Mouse (Mus musculus): Measurements from ENCODE around the gene Itsn1. TPM values are rescaled to one million over a fixed set of nuclear protein-coding genes. Genes with fewer than 3 reads are reported as not detected.

Gene Itsn1
- polyA plus RNA-seq, 1 experiment from 2014 or later = 48.3 TPM

DNA sequence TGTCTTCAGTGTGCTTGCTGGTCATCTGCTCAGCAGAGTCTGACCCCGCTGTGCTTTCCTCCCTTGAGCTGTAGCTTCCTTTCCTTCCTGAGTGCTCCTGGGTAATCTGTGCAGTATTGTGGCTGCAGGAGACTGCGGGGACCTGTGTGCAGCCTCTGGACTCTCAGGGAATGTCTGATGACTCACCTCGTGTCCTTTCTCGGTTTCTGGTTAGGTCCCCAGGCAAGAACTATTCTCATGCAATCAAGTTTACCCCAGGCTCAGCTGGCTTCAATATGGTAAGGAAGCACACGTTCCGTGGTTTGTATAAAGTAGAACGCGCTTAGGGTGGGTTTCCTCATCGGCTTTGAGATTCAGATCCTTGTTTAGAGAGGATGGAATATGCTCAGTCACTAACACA lies 82.8 kb downstream of the Itsn1 start:
- no peak overlapping the region for H3K4me2 ChIP-seq
- DNase-seq = no peak
- no peak overlapping the region for H3K9ac ChIP-seq
- no peaks in the 10 kb centered on the region for H3K9me3 ChIP-seq (replicated peaks)
- WGBS (ENCODE audit: insufficient replicate concordance) = 69% methylated on average over 9 of the region's 9 CpGs
- no peak for ATAC-seq (ENCODE audit: low read depth)
- H3K4me1 ChIP-seq (replicated peaks) = peaks cover 22% of the 10 kb centered on the region
- H3K4me3 ChIP-seq (replicated peaks) = no peak overlapping the region
- no peak overlapping the region for H3K27ac ChIP-seq
- peaks cover 93% of the 10 kb centered on the region for H3K36me3 ChIP-seq
- H3K27me3 ChIP-seq = no peaks in the 10 kb centered on the region

DNA sequence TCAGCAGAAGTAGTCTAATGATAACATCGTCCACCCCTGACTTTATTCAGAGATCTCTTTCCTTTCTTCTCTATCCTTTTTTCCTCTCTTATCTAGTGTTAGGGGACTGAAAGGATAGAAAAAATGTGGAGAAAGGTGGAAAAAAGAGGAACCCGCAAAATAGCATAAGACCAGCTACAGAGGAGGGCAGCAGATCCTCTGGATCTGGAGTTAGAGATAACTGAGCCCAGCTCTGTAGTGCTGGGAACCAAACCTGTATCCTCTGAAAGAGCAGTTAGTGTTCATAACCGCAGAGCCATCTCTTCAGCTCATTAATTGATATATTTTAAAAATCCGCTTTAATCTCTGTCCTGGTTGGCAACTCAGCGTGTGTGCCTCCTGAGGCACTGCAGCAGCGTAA lies 84.5 kb downstream of the Itsn1 start:
- Histone ChIP-seq H3K4me1 (replicated peaks) (peaks cover 16% of the 10 kb centered on the region; the same call in 1 of the 2 replicates), H3K36me3 (peaks cover 97% of the 10 kb centered on the region), H3K9ac (no peak overlapping the region), H3K4me2 (no peak overlapping the region), H3K27me3 (no peaks in the 10 kb centered on the region), H3K4me3 (replicated peaks) (no peak overlapping the region), H3K27ac (no peak overlapping the region), H3K9me3 (replicated peaks) (no peaks in the 10 kb centered on the region)
- ATAC-seq (ENCODE audit: low read depth) = no peak
- DNase-seq = no peak
- 90% methylated on average over 6 of the region's 6 CpGs for WGBS (ENCODE audit: insufficient replicate concordance)

DNA sequence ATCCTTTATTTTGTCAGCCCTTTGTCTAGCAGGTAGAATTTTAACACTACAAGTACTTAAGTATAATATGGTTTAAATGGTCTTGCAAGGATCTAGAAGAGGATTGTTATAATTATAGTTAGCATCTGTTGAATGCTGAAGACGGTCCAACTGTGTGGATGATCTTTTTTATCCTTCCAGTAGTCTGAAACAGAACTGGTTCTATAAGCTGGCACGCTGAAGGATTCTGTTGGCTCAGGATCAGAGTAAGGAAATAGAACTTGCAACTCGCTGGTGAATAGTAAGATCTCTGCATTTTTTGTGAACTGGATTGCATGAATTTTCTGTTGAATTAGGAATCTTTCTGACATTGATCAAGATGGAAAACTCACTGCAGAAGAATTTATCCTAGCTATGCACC lies 86.0 kb downstream of the Itsn1 start:
- Histone ChIP-seq H3K9ac (no peak overlapping the region), H3K27me3 (no peaks in the 10 kb centered on the region), H3K27ac (no peak overlapping the region), H3K4me1 (replicated peaks) (peaks cover 15% of the 10 kb centered on the region), H3K36me3 (peaks cover 97% of the 10 kb centered on the region), H3K4me2 (no peak overlapping the region), H3K9me3 (replicated peaks) (no peaks in the 10 kb centered on the region), H3K4me3 (replicated peaks) (no peak overlapping the region)
- ATAC-seq (ENCODE audit: low read depth) (no peak), DNase-seq (no peak)
- WGBS (ENCODE audit: insufficient replicate concordance) = 87% methylated on average over 3 of the region's 3 CpGs

DNA sequence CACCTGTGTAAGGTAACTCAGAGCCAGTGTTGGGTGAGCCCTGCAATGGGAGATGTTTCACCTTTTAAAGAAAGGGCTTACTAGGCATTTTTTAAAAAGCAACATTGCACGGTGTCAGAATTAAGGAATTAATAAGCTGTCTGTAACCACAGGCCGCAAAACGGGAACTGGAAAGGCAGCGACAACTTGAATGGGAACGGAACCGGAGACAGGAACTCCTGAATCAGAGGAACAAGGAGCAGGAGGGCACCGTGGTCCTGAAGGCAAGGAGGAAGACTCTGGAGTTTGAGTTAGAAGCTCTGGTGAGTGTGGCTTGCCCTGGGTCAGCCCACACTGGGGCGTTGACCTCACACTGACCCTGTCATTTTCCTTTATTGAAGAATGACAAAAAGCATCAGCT lies 91.2 kb downstream of the Itsn1 start:
- Histone ChIP-seq H3K27me3 (no peaks in the 10 kb centered on the region), H3K4me1 (replicated peaks) (peaks cover 49% of the 10 kb centered on the region), H3K9me3 (replicated peaks) (no peaks in the 10 kb centered on the region), H3K4me2 (no peak overlapping the region), H3K36me3 (peaks cover 86% of the 10 kb centered on the region), H3K27ac (peak overlapping the region; percentile 19; the same call in 1 of the 2 replicates), H3K4me3 (replicated peaks) (no peak overlapping the region), H3K9ac (no peak overlapping the region)
- 73% methylated on average over 8 of the region's 8 CpGs for WGBS (ENCODE audit: insufficient replicate concordance)
- ATAC-seq (ENCODE audit: low read depth) (no peak), DNase-seq (no peak)

DNA sequence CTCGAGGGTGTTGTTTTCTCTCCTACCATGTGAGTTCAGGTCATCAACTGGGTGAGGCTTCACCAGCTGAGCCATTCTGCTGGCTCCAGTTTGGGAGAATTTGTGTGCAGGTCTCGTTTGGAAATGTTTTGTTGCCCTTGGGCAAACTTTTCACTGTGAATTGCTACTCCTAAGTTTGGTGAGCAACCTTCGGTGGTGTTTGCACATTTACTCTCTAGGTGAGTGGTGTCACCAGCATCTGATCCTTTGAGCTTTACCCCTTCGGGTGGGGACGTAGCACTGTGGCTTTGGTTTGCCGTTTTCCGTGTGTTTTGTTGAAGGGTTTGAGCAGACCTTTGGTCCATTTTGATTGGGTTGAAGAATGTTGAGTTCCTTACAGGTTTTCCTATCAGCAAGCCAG lies 93.2 kb downstream of the Itsn1 start:
- DNase-seq (no peak), ATAC-seq (ENCODE audit: low read depth) (no peak)
- H3K9ac ChIP-seq = peak overlapping the region; percentile 44; the same call in 1 of the 2 replicates
- peak overlapping the region; percentile 55 for H3K4me2 ChIP-seq
- H3K4me1 ChIP-seq (replicated peaks) = peaks cover 70% of the 10 kb centered on the region
- H3K27me3 ChIP-seq = no peaks in the 10 kb centered on the region
- peak overlapping the region; percentile 85 for H3K27ac ChIP-seq
- peaks cover 83% of the 10 kb centered on the region for H3K36me3 ChIP-seq
- no peaks in the 10 kb centered on the region for H3K9me3 ChIP-seq (replicated peaks)
- WGBS (ENCODE audit: insufficient replicate concordance) = 57% methylated on average over 7 of the region's 7 CpGs
- H3K4me3 ChIP-seq (replicated peaks) = 0 out of 2 replicates have a peak overlapping the region, but pooled peaks have one; percentile 12

DNA sequence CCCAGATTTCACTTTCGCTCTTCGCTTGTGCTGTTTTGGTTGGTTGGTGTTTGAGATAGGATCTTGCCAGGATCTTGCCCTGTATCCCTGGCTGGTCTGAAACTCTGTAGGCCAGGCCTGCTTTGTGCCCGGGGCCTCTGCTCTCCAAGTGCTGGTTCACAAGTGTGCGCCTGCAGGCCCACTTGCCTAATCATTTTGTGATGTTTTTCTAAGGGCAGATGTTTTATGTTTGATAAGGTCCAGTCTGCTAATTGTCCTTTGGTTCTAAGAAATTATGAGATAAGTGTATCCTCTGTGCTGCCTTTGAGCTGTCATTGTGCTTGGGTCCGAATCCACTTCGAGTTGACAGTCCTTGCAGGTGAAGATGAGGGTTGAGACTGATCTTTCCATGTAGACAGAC lies 93.7 kb downstream of the Itsn1 start:
- H3K4me2 ChIP-seq = peak overlapping the region; percentile 55

DNA sequence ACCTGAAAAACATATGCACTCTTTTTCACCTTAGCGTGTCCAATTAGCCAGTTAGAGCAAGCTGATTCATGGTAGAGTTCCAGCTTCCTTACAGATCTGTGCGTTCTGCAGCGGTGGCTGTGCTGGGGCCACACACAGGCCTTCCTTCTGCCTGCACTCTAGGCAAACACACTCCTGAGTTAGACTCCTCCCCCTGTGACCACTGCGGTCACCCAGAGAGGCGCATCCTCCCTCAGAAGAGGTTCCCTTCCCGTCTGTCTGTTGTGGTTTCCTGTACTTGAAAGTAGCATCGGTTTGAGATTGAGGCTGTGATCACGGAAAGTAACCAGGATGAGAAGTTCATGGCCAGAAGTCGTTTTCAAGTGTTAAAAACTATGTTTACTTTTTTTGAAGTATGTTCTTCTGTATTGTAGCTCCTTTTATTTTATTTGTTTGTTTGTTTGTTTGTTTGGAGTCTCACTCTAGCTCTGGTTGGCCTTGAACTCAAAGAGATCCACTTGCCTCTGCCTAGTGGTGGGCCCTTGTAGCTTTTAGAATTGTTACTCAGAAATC lies 96.8 kb downstream of the Itsn1 start:
- Histone ChIP-seq H3K4me2 (no peak overlapping the region), H3K4me3 (replicated peaks) (no peak overlapping the region), H3K4me1 (replicated peaks) (peaks cover 70% of the 10 kb centered on the region), H3K9ac (no peak overlapping the region), H3K27ac (peak overlapping the region; percentile 71; the same call in 1 of the 2 replicates), H3K36me3 (peaks cover 81% of the 10 kb centered on the region), H3K9me3 (replicated peaks) (no peaks in the 10 kb centered on the region), H3K27me3 (0 out of 2 replicates have a peak, but pooled peaks cover 3% of the 10 kb centered on the region)
- WGBS (ENCODE audit: insufficient replicate concordance) = 11% methylated on average over 9 of the region's 9 CpGs
- peak; percentile 60 for DNase-seq
- ATAC-seq (ENCODE audit: low read depth) = peak; percentile 51

More for the DNA sequence above, 93.7 kb downstream of the Itsn1 start:
- Histone ChIP-seq H3K9me3 (replicated peaks) (no peaks in the 10 kb centered on the region), H3K9ac (peak overlapping the region; percentile 44; the same call in 1 of the 2 replicates), H3K27ac (peak overlapping the region; percentile 85), H3K4me1 (replicated peaks) (peaks cover 74% of the 10 kb centered on the region), H3K36me3 (peaks cover 83% of the 10 kb centered on the region), H3K4me3 (replicated peaks) (peak overlapping the region; percentile 12), H3K27me3 (no peaks in the 10 kb centered on the region)
- peak; percentile 67 for DNase-seq
- peak; percentile 86 for ATAC-seq (ENCODE audit: low read depth)
- WGBS (ENCODE audit: insufficient replicate concordance) = 32% methylated on average over 6 of the region's 6 CpGs

DNA sequence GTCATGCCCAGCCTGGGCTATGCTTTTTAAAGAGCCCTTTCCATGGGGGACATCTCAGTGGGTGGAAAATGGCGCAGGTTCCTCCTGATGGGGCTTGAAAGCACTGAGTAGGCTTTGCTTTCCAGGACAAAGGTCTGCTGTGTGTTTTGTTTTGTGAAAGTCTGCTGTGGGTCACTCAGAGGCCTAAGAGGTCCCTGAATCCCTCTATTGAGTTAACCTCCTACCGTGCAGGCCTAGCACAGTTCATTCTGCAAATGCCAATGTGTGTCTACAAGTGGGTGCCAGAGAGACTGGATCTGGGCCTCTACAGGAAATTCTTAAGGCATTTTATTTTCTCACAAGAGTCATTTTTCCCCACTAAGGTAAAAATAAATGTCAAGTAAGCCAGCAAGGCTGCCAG lies 97.8 kb downstream of the Itsn1 start:
- Histone ChIP-seq H3K36me3 (peaks cover 78% of the 10 kb centered on the region), H3K9me3 (replicated peaks) (no peaks in the 10 kb centered on the region), H3K4me3 (replicated peaks) (no peak overlapping the region), H3K9ac (no peak overlapping the region), H3K27me3 (0 out of 2 replicates have a peak, but pooled peaks cover 3% of the 10 kb centered on the region), H3K27ac (peak overlapping the region; percentile 71), H3K4me2 (no peak overlapping the region), H3K4me1 (replicated peaks) (peaks cover 62% of the 10 kb centered on the region)
- no peak for ATAC-seq (ENCODE audit: low read depth)
- WGBS (ENCODE audit: insufficient replicate concordance) = 92% methylated on average over 2 of the region's 2 CpGs
- DNase-seq = no peak

DNA sequence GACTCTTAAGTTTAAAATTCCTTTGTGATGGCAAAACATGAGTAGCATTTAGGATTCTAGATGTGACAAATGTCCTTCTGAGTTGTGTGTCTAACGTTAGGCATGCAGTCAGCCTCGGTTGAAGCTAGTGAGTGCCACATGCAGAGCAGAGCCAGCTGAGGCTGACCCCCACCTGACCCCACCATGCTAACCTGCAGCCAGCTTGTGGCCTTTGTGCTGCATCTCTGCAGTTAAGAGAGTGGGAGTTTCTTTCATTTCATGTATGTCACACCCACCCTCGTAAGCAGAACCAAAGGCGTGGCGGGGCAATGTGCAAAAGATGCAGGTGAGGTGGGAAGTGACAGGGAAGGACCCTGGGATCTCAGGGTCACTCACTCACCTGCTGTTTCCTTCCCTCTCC lies 98.4 kb downstream of the Itsn1 start:
- 79% methylated on average over 5 of the region's 5 CpGs for WGBS (ENCODE audit: insufficient replicate concordance)
- H3K27me3 ChIP-seq = 0 out of 2 replicates have a peak, but pooled peaks cover 3% of the 10 kb centered on the region
- no peak overlapping the region for H3K4me3 ChIP-seq (replicated peaks)
- peaks cover 74% of the 10 kb centered on the region for H3K36me3 ChIP-seq
- H3K4me2 ChIP-seq = no peak overlapping the region
- H3K9me3 ChIP-seq (replicated peaks) = no peaks in the 10 kb centered on the region
- peaks cover 56% of the 10 kb centered on the region for H3K4me1 ChIP-seq (replicated peaks)
- DNase-seq (no peak), ATAC-seq (ENCODE audit: low read depth) (no peak)
- peak overlapping the region; percentile 19; the same call in 1 of the 2 replicates for H3K27ac ChIP-seq
- H3K9ac ChIP-seq = no peak overlapping the region

DNA sequence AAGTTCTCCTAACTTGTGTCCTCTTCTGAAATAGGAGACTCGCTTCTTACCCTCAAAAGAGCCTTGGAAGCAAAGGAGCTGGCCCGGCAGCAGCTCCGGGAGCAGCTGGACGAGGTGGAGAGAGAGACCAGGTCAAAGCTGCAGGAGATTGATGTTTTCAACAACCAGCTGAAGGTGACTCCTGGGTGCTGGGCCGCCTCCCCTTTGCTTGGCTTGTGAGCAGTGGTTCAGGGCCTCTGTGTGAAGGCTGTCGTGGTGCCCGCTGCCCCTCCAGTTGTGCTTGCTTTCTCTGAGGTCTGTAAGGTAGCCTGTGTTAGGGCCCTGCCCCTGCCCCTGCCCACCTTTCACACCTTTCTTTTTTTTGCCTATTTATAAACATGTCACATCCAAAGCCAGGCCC lies 99.1 kb downstream of the Itsn1 start:
- WGBS (ENCODE audit: insufficient replicate concordance) = 73% methylated on average over 7 of the region's 7 CpGs
- ATAC-seq (ENCODE audit: low read depth) (no peak), DNase-seq (no peak)
- Histone ChIP-seq H3K4me2 (no peak overlapping the region), H3K27ac (peak overlapping the region; percentile 35), H3K4me3 (replicated peaks) (no peak overlapping the region), H3K4me1 (replicated peaks) (peaks cover 49% of the 10 kb centered on the region), H3K9ac (no peak overlapping the region), H3K27me3 (0 out of 2 replicates have a peak, but pooled peaks cover 3% of the 10 kb centered on the region), H3K36me3 (peaks cover 67% of the 10 kb centered on the region), H3K9me3 (replicated peaks) (no peaks in the 10 kb centered on the region)

DNA sequence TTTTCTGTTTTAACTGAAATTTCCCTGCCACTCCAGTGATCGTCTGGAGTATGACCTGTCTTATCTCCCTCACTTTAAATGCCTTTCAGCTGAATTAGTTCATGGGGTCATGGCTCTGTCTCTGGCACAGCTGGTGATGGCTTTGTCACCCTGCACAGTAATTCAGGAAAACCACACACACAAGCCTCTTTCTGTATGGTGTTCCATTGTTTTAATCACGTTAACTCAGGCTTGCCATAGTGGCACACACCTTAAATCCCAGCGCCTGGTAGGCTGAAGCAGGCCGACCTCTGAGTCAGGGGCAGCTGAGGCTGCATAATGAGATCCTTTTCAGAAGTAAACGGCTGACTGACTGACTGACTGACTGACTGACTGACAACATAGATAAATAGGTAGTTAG lies 99.5 kb downstream of the Itsn1 start:
- peaks cover 45% of the 10 kb centered on the region for H3K4me1 ChIP-seq (replicated peaks)
- 0 out of 2 replicates have a peak, but pooled peaks cover 3% of the 10 kb centered on the region for H3K27me3 ChIP-seq
- no peaks in the 10 kb centered on the region for H3K9me3 ChIP-seq (replicated peaks)
- peak overlapping the region; percentile 35 for H3K27ac ChIP-seq
- H3K4me2 ChIP-seq = no peak overlapping the region
- ATAC-seq (ENCODE audit: low read depth) (no peak), DNase-seq (no peak)
- peaks cover 65% of the 10 kb centered on the region for H3K36me3 ChIP-seq
- H3K4me3 ChIP-seq (replicated peaks) = no peak overlapping the region
- WGBS (ENCODE audit: insufficient replicate concordance) = 52% methylated on average over 5 of the region's 5 CpGs
- H3K9ac ChIP-seq = no peak overlapping the region

DNA sequence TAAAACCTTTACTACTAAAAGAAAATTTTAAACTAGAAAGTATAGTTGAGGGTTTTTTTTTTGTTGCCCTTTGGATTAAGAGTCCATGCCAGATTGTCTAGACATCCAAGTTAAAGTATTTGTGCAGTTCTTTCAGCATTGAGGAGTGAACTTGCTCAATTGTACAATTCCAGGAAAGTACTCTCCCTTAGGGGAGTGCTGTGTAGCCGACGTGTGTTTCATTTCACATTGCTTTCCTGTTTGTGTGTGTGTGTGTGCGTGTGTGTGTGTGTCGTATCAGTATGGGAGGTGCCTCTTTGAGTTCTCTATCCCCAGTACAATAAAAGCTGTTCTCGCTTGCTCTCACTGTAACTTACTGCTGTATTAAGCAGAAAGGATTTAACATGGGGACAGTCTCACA lies 100.0 kb downstream of the Itsn1 start:
- 0 out of 2 replicates have a peak, but pooled peaks cover 3% of the 10 kb centered on the region for H3K27me3 ChIP-seq
- H3K9ac ChIP-seq = no peak overlapping the region
- DNase-seq (no peak), ATAC-seq (ENCODE audit: low read depth) (no peak)
- 78% methylated on average over 5 of the region's 5 CpGs for WGBS (ENCODE audit: insufficient replicate concordance)
- peaks cover 61% of the 10 kb centered on the region for H3K36me3 ChIP-seq
- no peaks in the 10 kb centered on the region for H3K9me3 ChIP-seq (replicated peaks)
- no peak overlapping the region for H3K4me2 ChIP-seq
- H3K27ac ChIP-seq = no peak overlapping the region
- no peak overlapping the region for H3K4me3 ChIP-seq (replicated peaks)
- H3K4me1 ChIP-seq (replicated peaks) = peaks cover 40% of the 10 kb centered on the region
